Mouse (Mus musculus): ENCODE measurements at regions not wholly inside any gene's neighbourhood (a gene's known extent, or its start where the extent isn't known, plus 50 kb on each side); places are given as distances from the start of the nearest gene placed in this dataset.

- TF ChIP-seq CTCF (IDR thresholded peaks at IDR 0.05; ENCODE audit: borderline replicate concordance, insufficient read depth, low read depth, low read length) (no peak), POLR2A (IDR thresholded peaks at IDR 0.05; ENCODE audit: borderline replicate concordance, insufficient read depth, low read length) (no peak)
Measured at GRCm38 (mm10) chr11:45457597-45457996, 394.3 kb upstream of the Clint1 start.

Data from cerebellum, adult 2 months (tissue).